Mouse (Mus musculus) CD4-positive helper T cell, adult 2 months (primary cell): Measurements from ENCODE around the gene 4930426L09Rik.
A peak's percentile ranks its signal among the peaks of the same experiment; 100 is the strongest.
"Not testable (repeated sequence)": the region's sequence is repeated elsewhere in the genome, so short reads cannot be mapped to it uniquely, and the experiment has no call there.

Source experiments
- DNase-seq: peaks from one replicate; pipeline ENCODE4 v3.0.0-alpha.2; 2012; ENCODE audit warnings: low read depth, missing footprints, low spot score

The 4930426L09Rik gene

GRCm38 (mm10) chr2:18970461-18970860 lies 27.7 kb upstream of the 4930426L09Rik start:
- no peak for DNase-seq

DNA sequence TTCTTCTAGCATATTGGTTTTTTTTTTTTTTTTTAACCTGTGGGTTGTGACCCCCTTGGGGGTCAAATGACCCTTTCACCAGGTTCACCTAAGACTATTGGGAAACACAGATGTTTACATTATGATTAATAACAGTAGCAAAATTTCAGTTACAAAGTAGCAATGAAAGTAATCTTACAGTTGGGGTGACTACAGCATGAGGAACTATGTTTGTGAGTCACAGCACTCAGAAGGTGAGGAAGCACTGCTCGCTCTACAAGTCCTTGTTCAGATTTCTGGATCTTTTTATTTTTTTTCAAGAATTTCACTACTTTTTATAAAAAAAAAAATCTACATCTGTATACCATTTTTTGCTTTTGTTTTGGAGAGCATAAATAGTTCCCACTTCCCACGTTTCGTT lies 26.6 kb upstream of the 4930426L09Rik start:
- DNase-seq: no peak

GRCm38 (mm10) chr2:18974882-18975645 lies 23.1 kb upstream of the 4930426L09Rik start:
- DNase-seq: no peak

DNA sequence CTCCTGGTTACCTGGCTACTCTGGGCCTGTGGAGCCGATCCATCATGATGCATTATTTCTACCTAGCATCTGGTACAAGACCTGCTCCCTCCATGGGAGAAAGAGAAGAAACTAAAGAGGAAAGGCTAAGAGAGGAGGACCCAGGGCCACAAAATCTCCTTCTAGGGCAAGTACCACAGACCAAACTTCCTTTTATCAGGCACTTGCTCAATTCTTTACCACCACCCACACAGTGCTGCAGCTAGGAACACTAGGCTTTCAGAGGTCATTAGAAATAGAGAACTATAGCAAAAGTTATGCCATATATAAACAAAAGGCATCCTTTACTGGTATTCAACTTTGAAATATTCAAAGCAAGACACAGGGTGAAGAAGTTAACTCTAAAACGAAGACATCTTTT lies 22.0 kb upstream of the 4930426L09Rik start:
- peak; percentile 28 for DNase-seq

GRCm38 (mm10) chr2:18977201-18977805 lies 20.8 kb upstream of the 4930426L09Rik start:
- peak; percentile 38 for DNase-seq

- no peak for DNase-seq
Observed at GRCm38 (mm10) chr2:18979046-18979445, 19.1 kb upstream of the 4930426L09Rik start.

DNA sequence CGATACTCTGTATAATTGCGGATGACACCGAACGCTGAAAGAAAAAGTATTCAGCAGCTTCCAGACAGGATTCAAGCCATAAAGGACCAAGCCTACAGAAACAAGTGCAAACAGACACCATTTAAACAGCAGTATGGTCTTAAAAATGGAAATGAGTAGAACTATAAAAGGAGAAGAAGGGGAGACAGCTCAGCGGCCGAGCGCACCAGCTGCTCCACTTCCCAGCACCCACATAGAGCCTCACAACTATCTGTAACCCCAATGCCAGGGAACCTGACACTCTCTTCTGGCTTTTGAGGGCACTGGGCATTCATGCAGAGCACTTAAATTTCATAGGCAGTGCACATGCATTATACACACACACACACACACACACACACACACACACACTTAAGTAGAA lies 18.5 kb upstream of the 4930426L09Rik start:
- DNase-seq: no peak

DNA sequence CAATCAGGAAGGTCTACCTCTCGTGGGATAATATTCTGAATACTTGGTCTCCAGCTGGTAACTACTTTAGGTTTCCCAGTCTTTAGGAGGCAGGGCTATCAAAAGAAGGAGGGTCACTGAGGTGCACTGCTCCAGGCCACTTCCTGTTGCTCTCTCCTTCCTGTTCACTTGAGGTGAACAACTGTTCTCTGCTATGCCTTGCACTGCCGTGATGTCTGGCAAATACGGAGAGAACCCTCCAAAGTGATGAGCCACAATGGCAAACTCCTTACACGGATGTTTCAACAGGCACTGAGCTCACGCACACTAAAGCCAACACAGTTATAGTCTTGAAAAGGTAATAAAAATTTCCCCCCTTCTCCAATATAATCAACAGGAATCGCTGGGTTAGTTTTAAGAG lies 15.6 kb upstream of the 4930426L09Rik start:
- DNase-seq: peak; percentile 50

- no peak for DNase-seq
Observed at GRCm38 (mm10) chr2:18983546-18983945, 14.6 kb upstream of the 4930426L09Rik start.

GRCm38 (mm10) chr2:18984095-18984847 lies 13.9 kb upstream of the 4930426L09Rik start:
- DNase-seq: peak; percentile 79

DNA sequence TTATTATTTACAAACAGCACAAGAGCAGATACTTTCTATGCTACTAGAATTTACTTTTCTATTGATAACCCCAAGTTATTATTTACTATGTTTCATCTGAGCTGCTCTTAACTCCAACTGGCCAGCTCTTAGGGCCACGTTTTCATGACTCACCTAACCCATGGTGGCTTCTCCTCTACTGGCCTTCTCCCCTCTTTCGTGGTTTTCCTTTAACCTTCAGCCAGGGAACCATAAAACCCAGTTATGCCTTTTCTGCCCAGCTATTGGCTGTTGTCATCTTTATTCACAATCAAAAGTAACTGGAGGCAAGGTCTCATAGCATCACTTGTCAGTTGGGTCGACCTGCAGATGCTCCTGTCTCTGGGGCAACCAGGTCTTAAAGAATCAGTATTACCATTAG lies 12.6 kb upstream of the 4930426L09Rik start:
- no peak for DNase-seq

DNA sequence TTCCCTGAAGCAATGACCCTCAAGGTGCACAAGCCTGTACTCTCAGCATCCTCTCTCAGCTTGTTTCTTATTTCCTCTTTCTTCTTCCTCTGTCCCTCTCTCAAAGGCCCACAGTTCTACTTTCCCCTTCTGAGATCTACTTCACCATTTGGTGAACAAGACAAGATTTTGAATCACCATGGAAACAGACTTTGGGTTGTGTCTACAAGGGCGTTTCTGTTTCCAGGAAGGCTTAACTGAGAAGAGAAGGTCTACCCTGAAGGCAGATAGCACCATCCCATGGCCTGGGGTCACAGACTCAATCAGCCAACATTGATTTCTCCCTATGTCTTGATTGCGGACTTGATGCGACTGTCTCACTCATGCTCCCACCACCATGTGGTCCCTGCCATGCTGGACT lies 9.3 kb upstream of the 4930426L09Rik start:
- peak; percentile 78 for DNase-seq

- DNase-seq: no peak
Observed at GRCm38 (mm10) chr2:18992512-18993510, 5.3 kb upstream of the 4930426L09Rik start.

- DNase-seq: peak; percentile 50
Observed at GRCm38 (mm10) chr2:18996451-18997211, 1.5 kb upstream of the 4930426L09Rik start.

GRCm38 (mm10) chr2:18997387-18997971 lies 664 bp upstream of the 4930426L09Rik start:
- DNase-seq: no peak

- DNase-seq: no peak
Observed at GRCm38 (mm10) chr2:18999395-18999794, 1.3 kb downstream of the 4930426L09Rik start.

DNA sequence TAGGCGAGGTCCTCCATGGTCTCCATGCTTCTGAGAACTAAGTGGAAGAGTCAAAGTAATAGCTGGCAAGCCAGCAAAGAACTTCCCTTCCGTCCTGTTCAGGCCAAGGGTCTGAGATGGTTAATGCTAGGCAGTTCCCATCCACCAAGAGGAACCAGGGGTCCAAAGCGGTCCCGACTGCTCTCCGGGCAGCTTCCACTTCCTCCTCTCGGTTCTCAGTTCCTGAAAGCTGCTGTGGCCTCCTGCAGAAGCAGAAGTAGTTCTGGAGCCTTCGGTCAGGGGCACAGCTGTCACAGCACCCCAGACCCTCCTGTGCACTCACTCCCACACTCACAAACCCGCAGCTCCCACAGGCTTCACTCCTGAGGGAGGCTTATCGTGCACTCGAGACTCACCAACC lies 6.7 kb downstream of the 4930426L09Rik start:
- no peak for DNase-seq

- no peak for DNase-seq
Observed at GRCm38 (mm10) chr2:19006124-19006523, 8.0 kb downstream of the 4930426L09Rik start.

DNA sequence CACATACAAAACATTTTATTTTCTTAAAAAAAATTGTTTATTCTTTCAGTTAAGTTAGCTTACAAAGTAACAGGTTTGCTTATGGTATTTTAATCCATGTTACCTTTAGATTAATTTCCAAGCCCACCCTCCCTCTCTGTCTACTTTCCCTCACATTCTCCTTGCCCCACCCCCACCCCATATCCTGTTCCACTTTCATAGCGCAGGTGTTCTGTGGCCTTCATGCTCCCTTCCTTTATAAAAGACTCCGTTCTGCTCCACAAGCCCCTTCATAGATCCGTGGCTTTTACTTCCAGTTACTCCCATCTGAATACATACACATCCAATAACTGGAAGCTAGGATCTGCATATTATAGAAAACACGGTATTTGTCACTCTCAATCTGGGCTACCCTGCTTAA lies 9.4 kb downstream of the 4930426L09Rik start:
- no peak for DNase-seq

GRCm38 (mm10) chr2:19010541-19010940 lies 12.4 kb downstream of the 4930426L09Rik start:
- not testable (repeated sequence) for DNase-seq
